Mouse (Mus musculus): ENCODE measurements around the gene Sympk.
A peak's percentile ranks its signal among the peaks of the same experiment; 100 is the strongest.

The Sympk gene

DNA sequence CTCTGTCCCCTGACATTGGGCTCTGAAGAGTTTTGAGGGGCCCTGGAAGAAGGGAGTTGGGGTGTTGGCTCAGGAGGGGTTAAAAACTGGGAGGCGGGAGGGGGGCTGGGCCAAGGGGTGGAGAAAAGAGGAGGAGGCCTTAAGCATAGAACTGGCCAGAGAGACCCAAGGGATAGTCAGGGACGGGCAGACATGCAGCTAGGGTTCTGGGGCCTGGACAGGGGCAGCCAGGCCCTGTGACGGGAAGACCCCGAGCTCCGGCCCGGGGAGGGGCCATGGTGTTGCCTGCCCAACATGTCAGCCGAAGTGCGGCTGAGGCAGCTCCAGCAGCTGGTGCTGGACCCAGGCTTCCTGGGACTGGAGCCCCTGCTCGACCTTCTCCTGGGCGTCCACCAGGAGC is 59.5 kb downstream of the Sympk start, which contains the start of gene Dmpk:
Gene Dmpk, plus strand, starts transcription at position 149 of the 400 bp plus-strand sequence.
- no peak for DNase-seq (ENCODE audit: low spot score in 2 of 2)

DNA sequence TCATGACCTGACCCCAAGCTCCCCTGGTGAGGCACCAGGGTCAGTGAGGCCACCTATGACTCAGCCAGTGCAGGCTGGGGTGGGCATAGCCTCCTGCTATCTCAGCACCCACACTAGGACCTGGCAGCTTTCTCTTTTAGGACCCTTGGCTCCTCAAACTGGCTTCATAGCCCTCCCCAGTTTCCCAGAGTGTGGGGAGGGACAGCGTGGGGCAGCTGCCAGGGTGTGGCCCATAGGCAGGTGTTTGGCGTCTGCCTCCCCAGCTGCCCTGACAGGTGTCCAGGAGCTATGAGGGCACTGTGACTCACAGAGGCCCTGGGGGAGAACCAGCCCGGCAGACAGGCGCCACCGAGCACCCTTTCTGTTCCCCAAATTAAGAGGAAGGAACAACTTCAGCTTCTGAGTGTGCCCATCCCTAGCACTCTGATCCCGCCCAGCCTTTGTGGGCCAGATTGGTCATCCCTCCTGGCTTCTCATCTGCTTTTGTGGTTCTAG is 60.1 kb downstream of the Sympk start:
- DNase-seq (ENCODE audit: low spot score in 2 of 2): no peak

DNA sequence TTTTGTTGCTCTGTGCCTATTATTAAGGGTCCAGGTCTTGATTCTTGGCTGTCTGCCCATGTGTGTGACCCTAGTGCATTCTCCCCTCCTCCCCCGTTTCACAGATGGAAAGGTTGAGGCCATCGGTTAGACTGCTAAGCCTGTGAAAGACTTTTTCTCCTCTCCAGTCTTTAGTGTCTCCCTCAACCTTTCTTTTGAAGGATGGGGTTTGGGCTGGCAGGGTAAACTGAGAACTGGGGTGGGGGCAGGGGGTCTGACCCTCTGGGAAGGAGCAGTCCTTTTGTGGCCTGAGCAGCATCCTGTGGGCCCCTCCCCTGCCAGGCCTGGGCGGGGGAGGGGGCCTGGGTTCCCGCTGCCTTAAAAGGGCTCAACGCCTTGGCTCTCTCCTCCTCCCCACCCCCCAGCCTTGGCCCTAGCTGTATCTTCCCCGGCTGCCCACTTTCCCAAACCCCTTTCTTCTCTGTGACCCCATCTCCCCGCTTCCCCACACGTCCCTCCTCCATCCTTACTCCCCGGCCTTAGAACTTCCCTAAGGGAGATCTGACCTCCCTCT is 60.8 kb downstream of the Sympk start:
- DNase-seq (ENCODE audit: low spot score in 2 of 2): no peak

DNA sequence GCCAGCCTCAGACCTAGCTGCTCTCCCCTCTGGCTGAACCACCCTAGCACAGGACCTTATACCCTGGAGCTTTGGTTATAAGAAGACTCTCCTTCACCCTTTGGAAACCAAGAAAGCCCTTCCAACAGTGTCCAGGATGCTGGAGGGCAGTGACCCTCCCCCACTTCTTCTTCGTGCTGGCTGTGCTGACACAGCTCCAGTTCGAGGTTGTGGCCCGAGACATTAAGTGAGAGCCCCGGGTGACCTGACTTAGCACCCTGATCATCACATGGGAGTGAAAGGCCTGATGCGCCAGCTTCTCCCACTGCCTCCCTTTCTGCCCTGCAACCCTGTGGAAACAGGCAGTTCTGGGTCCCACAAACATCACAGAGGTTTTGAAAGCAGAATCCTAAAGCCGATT is 61.3 kb downstream of the Sympk start:
- DNase-seq (ENCODE audit: low spot score in 2 of 2): no peak

DNA sequence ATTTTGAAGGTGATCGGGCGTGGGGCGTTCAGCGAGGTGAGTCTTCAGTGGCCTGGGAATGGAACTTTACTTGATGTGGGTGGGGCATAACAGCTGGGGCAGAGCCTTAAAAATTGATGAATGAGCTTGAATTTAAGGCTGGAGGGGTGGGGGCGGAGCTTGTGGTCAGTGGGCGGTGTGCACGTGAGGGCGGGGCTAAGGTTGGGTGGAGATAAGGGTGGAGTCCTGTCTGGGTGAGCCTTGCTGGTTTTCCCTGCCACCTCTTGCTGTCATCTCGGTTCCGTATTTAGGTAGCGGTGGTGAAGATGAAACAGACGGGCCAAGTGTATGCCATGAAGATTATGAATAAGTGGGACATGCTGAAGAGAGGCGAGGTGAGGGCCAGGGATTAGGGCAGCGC is 61.9 kb downstream of the Sympk start:
- no peak for DNase-seq (ENCODE audit: low spot score in 2 of 2)

DNA sequence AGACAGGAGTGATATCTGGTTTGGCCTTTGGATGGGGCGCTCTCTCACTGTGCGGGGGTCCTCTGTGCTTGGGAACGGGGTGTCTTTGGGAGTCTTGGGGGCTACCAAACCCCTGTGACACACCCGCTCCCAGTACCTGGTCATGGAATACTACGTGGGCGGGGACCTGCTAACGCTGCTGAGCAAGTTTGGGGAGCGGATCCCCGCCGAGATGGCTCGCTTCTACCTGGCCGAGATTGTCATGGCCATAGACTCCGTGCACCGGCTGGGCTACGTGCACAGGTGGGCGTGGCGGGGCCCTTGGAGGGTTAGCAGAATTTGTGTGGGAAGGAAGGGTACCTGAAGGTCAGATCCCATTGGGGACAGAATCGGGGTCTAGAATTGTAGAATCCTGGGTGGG is 62.6 kb downstream of the Sympk start:
- no peak for DNase-seq (ENCODE audit: low spot score in 2 of 2)

DNA sequence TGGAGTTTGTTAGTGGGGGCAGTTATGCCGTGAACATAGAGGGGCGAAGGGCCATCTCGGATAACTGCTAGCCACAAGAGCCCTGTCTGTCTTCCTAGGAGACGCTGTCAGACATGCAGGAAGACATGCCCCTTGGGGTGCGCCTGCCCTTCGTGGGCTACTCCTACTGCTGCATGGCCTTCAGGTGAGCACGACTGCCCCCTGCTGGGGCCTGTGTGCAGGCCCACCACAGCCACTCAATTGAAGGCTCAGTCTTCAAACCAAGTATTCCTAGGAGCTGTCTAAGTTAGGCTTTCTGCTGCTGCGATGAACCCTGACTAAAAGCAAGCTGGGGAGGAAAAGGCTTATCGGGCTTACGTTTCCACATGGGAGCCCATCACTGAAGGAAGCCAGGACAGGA is 64.6 kb downstream of the Sympk start:
- peak in 1 of 2 experiments; percentile 50 for DNase-seq (ENCODE audit: low spot score in 2 of 2)

DNA sequence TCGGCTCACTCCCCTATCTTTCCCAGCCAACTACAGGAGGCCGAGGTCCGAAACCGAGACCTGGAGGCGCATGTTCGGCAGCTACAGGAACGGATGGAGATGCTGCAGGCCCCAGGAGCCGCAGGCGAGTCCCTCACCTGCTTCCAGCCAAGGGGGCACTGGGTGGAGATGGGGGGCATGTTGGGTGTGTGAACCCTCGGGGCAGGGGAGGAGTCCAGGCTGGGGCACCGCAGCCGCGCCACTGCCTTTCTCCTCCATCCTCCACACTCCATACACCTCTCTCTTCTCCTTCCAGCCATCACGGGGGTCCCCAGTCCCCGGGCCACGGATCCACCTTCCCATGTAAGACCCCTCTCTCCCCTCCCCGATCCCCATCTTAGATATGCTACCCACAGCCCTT is 67.7 kb downstream of the Sympk start:
- no peak for DNase-seq (ENCODE audit: low spot score in 2 of 2)

DNA sequence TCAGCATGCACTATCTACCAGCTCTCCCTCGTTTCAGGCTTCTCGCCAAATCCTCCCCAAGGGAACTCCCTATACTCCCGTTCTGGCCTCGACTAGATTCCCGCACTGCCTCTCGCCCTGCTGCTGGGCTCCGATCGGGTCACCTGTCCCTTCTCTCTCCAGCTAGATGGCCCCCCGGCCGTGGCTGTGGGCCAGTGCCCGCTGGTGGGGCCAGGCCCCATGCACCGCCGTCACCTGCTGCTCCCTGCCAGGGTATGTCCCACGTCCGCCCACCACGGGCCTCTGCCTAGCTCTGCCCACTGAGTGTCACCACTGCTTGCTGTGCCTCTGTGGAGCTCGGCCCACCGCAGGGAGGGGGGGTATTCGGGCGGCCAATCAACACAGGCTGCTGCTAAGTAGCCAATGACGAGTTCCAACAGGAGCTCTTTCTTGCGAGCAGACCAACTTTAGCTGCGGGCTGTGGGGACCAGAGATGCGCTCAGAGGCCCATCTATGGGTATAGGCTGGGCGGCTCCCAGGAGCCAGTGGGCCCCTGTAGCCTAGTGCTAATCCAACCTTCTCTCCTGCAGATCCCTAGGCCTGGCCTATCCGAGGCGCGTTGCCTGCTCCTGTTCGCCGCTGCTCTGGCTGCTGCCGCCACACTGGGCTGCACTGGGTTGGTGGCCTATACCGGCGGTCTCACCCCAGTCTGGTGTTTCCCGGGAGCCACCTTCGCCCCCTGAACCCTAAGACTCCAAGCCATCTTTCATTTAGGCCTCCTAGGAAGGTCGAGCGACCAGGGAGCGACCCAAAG is 68.4 kb downstream of the Sympk start:
- DNase-seq (ENCODE audit: low spot score in 2 of 2): no peak

DNA sequence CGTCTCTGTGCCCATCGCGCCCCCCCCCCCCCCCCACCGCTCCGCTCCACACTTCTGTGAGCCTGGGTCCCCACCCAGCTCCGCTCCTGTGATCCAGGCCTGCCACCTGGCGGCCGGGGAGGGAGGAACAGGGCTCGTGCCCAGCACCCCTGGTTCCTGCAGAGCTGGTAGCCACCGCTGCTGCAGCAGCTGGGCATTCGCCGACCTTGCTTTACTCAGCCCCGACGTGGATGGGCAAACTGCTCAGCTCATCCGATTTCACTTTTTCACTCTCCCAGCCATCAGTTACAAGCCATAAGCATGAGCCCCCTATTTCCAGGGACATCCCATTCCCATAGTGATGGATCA is 69.0 kb downstream of the Sympk start:
- DNase-seq (ENCODE audit: low spot score in 2 of 2): peak in 1 of 2 experiments; percentile 65

DNA sequence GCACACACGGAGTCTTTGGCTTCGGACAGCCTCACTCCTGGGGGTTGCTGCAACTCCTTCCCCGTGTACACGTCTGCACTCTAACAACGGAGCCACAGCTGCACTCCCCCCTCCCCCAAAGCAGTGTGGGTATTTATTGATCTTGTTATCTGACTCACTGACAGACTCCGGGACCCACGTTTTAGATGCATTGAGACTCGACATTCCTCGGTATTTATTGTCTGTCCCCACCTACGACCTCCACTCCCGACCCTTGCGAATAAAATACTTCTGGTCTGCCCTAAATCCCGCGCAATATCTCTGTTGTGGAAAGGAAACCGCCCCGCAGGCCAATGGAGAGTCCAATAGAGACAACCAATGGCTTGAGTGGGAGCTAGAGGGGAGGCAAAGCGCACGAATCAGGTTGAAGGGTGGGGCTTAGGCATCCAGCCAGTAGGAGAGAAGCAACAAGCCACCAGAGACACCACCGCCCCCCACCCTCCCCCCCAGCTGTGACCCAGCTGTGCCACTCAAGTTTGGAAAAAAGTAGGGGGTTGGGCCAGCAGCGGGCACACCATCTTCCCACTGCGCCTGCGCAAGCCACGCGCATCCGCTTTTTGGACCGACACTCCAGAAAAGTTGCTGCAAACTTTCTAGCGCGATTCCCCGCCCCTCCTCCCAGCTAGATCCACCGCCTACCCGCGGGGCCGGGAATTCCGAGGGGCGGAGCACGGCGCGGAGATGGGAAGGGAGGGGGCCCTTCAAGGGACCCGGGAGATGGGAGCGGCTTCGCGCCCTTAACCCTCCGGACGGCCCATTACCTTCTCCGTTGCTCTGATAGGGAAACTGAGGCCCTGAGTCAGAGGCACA is 69.6 kb downstream of the Sympk start:
- peak; percentile 59 to 76 for DNase-seq (ENCODE audit: low spot score in 2 of 2)

DNA sequence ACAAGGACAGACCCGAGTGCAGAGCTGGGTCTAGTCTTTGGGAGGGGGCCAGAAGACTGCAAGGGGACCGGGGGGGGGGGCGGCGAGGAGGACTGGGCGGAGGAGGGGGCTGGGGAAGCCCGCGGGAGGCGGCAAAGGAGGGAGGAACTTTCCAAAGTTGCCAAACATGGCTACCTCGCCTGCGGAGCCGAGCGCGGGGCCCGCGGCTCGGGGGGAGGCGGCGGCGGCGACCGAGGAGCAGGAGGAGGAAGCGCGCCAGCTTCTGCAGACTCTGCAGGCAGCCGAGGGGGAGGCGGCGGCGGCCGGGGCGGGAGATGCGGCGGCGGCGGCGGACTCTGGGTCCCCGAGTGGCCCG is 70.3 kb downstream of the Sympk start, which contains the start of gene Six5:
Gene Six5, plus strand, starts transcription at position 124 of the 355 bp plus-strand sequence.
- DNase-seq (ENCODE audit: low spot score in 2 of 2): no peak

DNA sequence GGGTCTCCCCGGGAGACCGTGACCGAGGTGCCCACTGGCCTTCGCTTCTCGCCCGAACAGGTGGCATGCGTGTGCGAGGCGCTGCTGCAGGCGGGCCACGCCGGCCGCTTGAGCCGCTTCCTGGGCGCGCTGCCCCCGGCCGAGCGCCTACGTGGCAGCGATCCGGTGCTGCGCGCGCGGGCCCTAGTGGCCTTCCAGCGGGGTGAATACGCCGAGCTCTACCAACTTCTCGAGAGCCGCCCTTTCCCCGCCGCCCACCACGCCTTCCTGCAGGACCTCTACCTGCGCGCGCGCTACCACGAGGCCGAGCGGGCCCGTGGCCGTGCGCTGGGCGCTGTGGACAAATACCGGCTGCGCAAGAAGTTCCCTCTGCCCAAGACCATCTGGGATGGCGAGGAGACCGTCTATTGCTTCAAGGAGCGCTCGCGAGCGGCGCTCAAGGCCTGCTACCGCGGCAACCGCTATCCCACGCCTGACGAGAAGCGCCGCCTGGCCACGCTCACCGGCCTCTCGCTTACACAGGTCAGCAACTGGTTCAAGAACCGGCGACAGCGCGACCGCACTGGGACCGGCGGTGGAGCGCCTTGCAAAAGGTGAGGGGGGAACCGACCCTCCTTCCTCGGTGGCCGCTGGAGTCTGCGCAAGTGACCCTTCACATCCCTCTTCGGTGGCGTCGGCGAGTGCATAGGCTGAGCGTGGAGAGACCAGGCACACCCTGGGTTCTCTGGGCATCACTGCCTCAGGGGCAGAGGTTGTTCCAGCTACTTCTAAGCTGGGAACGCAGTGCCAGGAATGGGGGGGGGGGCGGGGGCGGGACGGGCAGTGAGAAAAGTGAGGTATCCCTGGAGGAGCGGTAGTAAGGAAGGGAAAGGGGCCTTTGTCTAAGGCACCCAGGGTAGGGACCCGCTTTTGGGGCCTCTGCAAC is 70.9 kb downstream of the Sympk start:
- no peak for DNase-seq (ENCODE audit: low spot score in 2 of 2)

DNA sequence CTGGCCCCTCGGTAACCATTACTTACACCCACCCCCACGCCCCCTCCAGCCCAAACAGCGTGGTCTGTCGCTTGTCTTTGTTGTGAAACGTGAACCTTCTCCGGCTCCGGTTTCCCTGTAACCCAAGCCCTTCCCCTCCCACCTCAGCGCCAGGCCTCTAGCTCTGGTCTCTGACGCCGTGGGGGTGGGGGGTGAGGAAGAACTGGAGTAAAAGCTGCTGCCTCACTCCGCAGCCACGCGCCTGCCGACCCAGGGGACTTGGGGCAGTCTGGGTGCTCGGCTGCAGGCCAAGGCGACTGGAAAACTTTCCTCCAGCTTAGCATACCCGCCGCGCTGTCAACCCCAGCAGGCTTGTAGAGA is 71.6 kb downstream of the Sympk start:
- no peak for DNase-seq (ENCODE audit: low spot score in 2 of 2)

DNA sequence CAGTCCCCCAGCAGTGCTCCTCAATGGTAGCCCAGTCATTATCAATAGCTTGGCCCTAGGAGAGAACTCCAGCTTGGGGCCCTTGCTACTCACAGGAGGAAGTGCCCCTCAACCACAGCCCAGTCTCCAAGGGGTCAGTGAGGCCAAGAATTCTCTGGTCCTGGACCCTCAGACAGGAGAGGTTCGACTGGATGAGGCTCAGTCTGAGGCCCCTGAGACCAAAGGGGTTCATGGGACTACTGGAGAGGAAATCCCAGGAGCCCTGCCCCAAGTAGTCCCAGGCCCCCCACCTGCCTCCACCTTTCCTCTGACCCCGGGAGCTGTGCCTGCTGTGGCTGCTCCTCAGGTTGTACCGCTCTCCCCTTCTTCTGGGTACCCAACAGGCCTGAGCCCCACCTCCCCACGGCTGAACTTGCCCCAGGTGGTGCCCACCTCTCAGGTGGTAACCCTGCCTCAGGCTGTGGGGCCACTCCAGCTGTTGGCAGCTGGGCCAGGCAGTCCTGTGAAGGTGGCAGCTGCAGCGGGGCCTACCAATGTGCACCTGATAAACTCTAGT is 72.3 kb downstream of the Sympk start:
- no peak for DNase-seq (ENCODE audit: low spot score in 2 of 2)

DNA sequence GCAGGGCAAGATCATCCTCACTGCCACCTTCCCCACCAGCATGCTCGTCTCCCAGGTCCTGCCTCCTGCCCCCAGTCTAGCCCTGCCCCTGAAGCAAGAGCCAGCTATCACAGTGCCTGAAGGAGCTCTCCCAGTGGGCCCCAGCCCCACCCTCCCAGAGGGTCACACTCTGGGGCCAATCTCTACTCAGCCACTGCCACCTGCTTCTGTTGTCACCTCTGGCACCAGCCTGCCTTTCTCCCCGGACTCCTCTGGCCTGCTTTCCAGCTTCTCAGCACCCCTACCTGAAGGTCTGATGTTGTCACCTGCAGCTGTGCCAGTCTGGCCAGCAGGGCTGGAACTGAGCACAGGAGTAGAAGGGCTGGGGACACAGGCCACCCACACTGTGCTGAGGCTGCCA is 73.0 kb downstream of the Sympk start:
- no peak for DNase-seq (ENCODE audit: low spot score in 2 of 2)

DNA sequence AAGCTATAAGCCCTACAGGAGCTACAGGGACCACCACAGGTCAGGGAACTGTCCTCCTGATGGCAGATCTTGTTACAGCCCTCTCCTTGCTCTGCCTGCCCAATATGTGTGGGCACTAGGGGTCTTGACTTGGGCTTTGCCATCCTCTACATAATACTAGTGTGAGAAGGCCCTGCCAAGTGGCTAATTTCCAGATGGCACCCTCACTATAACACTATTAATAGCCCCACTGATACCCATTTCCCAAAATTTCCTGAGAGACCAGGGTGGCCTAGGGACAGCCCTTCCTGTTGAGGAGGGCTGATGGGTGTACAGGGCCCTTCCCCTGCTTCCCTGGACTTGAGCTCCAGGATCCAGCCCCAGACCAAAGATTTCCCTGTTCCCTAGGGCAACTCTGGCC is 73.7 kb downstream of the Sympk start:
- DNase-seq (ENCODE audit: low spot score in 2 of 2): no peak

DNA sequence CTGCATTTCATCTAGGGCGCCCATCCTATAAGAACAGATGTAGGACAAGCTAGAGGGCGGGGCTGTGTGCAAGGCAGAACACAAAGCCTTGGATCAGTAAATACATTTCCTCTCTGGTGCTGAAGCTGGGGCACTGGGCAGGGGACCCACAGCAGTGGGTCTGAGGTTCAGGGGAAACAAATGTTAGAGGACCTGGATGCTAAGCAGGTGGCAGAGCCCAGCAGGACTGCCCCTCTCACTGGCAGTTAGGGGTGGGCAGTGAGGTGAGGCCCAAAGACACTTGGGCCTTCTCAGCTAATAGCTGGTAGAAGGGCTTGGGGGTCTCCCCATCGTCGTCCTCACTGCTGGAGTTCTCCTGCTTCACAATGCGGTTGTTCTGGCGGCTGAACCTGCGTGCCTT is 74.6 kb downstream of the Sympk start:
- DNase-seq (ENCODE audit: low spot score in 2 of 2): no peak

DNA sequence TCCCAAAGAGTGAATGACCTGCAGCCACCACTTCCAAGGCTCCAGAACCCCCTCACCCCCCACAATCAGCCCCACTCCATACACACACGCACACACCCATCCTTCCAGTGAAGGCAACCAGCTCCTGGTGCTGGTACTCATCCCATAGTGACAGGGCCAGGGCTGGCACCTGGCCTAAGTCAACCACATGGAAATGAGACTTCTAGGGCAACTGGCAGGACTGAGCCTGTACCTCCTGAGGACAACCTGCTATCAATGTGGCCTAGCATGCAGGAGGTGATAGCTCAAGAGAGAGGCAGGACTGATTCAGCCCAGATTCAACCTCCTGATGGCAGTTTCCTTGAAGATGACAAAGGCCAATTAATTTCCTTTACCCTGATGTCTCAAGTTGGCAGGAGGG is 76.1 kb downstream of the Sympk start:
- DNase-seq (ENCODE audit: low spot score in 2 of 2): no peak

DNA sequence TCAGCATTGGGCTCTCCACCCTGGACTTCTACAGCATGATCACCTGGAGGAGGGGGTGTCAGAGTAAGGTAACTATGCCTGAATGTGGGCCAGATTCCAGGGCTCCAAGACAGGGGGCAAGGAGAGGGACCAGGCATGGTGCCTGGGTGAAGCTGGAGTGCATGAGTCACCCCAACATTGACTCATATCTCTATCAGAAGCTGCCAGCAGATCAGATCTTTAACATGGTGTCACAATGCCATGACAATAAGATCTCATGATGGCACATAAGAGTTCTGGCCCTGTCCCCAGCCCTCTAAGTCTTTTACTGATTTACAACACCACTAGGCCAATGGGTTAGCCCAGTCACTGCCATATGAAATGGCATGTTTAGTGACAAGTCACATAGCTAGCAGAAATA is 79.6 kb downstream of the Sympk start:
- DNase-seq (ENCODE audit: low spot score in 2 of 2): no peak

All from left cerebral cortex, adult 9 months (tissue).